Mouse (Mus musculus) hindbrain, embryonic 14.5 days (tissue): ENCODE results near the gene Ccdc85b. TPM values are rescaled to one million over a fixed set of nuclear protein-coding genes. Genes with fewer than 3 reads are reported as not detected.

Source experiments
- ATAC-seq: fragments of 200-750 bp; cut with Nextera tagmentation; 2 replicates; pipeline ENCODE4 v1.8.0; 2017; ENCODE audit warnings: moderate number of reproducible peaks, mild to moderate bottlenecking, moderate TSS enrichment, moderate library complexity; ENCODE audit not compliant: low FRiP score
- DNase-seq: peaks from one replicate; pipeline ENCODE4 v3.0.0-alpha.2; 2015; ENCODE audit warnings: low spot score
- H3K27ac ChIP-seq: fragments of 300-500 bp; sonication (generic); 2 replicates; pipeline ENCODE4 v1.5.1; 2014; ENCODE audit warnings: mild to moderate bottlenecking, moderate library complexity
- H3K27me3 ChIP-seq: fragments of 300-500 bp; sonication (generic); 2 replicates; pipeline ENCODE4 v1.6.1; 2014; ENCODE audit warnings: mild to moderate bottlenecking, low read length, mixed read lengths; ENCODE audit not compliant: control insufficient read depth, insufficient read depth
- H3K36me3 ChIP-seq: fragments of 300-500 bp; sonication (generic); replicated peaks from 2 replicates; pipeline ENCODE4 v1.6.1; 2014; ENCODE audit not compliant: control insufficient read depth, insufficient read depth
- H3K4me1 ChIP-seq: fragments of 300-500 bp; sonication (generic); replicated peaks from 2 replicates; pipeline ENCODE4 v1.6.1; 2014; ENCODE audit warnings: antibody characterized with exemption, low read length, mixed read lengths; ENCODE audit not compliant: control insufficient read depth, insufficient read depth
- H3K4me2 ChIP-seq: fragments of 300-500 bp; sonication (generic); replicated peaks from 2 replicates; pipeline ENCODE4 v1.6.1; 2014; ENCODE audit warnings: mild to moderate bottlenecking, moderate library complexity
- H3K4me3 ChIP-seq: fragments of 300-500 bp; sonication (generic); replicated peaks from 2 replicates; pipeline ENCODE4 v1.5.1; 2014; ENCODE audit warnings: mild to moderate bottlenecking, low read length
- H3K9ac ChIP-seq: fragments of 300-500 bp; sonication (generic); 2 replicates; pipeline ENCODE4 v1.6.1; 2014
- H3K9me3 ChIP-seq: fragments of 300-500 bp; sonication (generic); 2 replicates; pipeline ENCODE4 v1.6.1; 2016; ENCODE audit warnings: low read length; ENCODE audit not compliant: control insufficient read depth
- WGBS: fragments of 180-500 bp; shearing (Covaris S2); extraction: QIAGEN DNeasy Blood & Tissue Kit; methylation state at CpG from one replicate; pipeline ENCODE4 v1.1.7; 2014; 5-methylcytosine and 5-hydroxymethylcytosine counted together
- polyA plus RNA-seq: library from polyadenylated mRNA; unstranded; fragments of >200 nt; fragmentation: Nextera tagmentation; extraction: Ambion mirVana; gene quantifications from 2 replicates; pipeline ENCODE4 v1.2.1, GENCODE M21; 2014

Ccdc85b gene
- polyA plus RNA-seq, 1 experiment from 2014 or later, result 10.4 TPM

DNA sequence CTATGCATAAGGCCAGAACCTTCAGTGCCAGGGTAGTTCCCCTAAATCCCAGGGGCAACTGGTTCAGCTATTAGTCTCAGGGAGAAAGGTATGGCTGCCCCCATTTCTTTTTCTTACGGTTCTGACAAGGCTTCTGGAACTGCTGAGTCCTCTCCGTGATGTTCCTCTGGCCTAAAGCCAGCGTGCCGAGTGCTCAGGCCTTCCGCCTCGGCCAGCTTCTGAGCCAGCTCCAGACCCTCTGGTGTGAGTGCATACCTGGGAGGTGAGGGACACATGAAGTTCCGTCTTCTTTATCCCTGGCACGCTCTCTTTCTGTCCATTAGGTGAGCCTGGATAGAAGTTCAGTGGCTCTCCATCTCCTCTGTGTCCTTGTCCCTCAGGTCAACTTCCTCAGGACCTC, 27.7 kb upstream of the Ccdc85b start:
- Histone ChIP-seq H3K27me3 (no peaks in the 10 kb centered on the region), H3K36me3 (peaks cover 56% of the 10 kb centered on the region), H3K27ac (no peak overlapping the region), H3K4me3 (no peak overlapping the region), H3K9ac (no peak overlapping the region), H3K9me3 (no peaks in the 10 kb centered on the region), H3K4me1 (peaks cover 18% of the 10 kb centered on the region; the same call in 1 of the 2 replicates), H3K4me2 (no peak overlapping the region)
- ATAC-seq, result no peak
- 92% methylated on average over 8 of the region's 8 CpGs for WGBS
- DNase-seq, result no peak

DNA sequence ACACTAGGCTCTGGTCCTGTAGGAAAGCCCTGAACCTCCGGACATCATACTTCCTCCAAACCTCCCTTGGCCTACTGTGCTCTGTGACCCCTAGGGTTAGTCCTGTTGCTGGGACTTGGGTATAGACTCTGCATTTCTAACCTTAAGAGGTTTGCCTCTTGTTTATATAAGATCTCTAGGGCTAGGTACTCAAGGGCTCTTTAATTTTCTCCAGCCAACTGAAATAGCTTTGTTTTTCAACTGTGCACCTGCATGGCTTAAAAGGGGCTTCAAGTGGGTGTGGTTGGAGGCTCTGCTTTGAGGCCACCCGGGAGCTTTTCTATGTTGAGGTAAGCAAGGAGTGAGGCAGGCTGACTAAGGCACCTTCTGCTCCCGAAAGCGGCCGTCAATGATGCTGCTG, 26.8 kb upstream of the Ccdc85b start:
- DNase-seq (no peak), ATAC-seq (no peak)
- H3K36me3 ChIP-seq, result peaks cover 59% of the 10 kb centered on the region
- no peaks in the 10 kb centered on the region for H3K27me3 ChIP-seq
- no peak overlapping the region for H3K4me2 ChIP-seq
- H3K4me1 ChIP-seq, result peaks cover 13% of the 10 kb centered on the region; the same call in 1 of the 2 replicates
- no peaks in the 10 kb centered on the region for H3K9me3 ChIP-seq
- H3K27ac ChIP-seq, result no peak overlapping the region
- 91% methylated on average over 5 of the region's 5 CpGs for WGBS
- H3K9ac ChIP-seq, result no peak overlapping the region
- no peak overlapping the region for H3K4me3 ChIP-seq

DNA sequence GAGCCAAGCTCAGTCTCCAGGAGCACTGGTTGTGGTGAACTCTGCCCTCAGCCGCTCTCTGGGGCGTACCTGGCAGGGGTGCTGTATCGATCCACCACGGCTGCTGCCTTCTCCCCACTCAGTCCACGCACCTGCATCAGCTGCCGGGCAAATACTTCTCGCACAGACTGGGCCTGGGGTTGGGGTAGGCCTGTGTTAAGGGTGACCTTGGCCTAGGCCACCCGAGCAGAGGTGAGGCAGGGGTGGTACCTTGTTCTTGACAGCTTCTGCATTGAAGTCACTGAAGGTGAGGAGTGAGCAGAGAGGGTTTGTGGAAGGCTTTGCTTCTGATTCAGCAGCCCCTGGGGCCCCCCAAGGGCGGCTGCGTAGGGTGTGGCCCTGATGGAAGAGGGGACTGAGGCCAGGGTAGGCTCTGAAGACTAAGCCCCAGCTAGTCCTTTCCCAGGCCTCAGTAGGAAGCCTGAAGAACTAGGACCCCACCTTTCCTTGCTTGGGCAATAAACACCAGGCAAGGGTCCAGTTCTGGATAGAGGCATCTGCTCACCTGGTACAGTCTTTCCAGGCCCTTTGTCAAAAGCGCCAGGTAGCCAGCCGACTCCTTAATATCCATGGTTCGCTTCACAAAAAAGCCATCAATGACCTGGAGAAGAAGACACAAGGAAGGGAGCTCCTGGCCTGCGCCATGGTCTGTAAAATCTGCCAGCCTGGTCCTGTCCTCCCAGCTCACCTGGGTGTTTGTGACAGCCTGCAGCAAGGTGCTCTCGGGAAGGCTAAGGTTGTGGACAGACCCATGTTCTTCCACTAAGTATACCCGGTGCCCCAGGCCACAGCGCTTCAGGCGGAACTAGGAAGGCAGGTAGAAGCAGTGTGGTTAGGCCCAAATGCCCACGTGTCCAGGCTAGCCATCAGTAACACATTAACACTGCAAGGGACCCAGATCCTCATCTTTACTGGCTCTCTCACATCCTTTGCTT, 26.0 kb upstream of the Ccdc85b start:
- 94% methylated on average over 19 of the region's 19 CpGs for WGBS
- peaks cover 65% of the 10 kb centered on the region for H3K36me3 ChIP-seq

DNA sequence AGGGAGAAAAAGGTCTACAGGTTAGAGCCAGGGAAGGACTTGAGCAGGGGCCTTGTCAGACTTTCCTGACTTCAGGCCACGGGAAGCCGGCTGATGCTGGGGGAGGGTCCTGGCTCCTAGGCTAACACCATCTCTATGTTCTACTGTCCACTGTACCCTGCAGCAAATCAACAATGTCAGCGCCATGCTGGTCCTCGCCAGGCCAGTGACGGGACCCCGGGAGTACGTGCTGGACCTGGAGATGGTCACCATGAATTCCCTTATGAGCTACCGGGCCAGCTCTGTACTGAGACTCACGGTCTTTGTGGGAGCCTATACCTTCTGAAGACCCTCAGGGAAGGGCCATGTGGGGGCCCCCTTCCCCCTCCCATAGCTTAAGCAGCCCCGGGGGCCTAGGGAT, 23.7 kb upstream of the Ccdc85b start:
- H3K4me3 ChIP-seq, result no peak overlapping the region
- ATAC-seq (no peak), DNase-seq (no peak)
- H3K4me2 ChIP-seq, result no peak overlapping the region
- no peaks in the 10 kb centered on the region for H3K9me3 ChIP-seq
- 92% methylated on average over 10 of the region's 10 CpGs for WGBS
- no peaks in the 10 kb centered on the region for H3K27me3 ChIP-seq
- peaks cover 75% of the 10 kb centered on the region for H3K36me3 ChIP-seq
- no peak overlapping the region for H3K9ac ChIP-seq
- 0 out of 2 replicates have a peak, but pooled peaks cover 4% of the 10 kb centered on the region for H3K4me1 ChIP-seq
- no peak overlapping the region for H3K27ac ChIP-seq

More for the DNA sequence above, 26.0 kb upstream of the Ccdc85b start:
- H3K27me3 ChIP-seq, result no peaks in the 10 kb centered on the region
- H3K4me2 ChIP-seq, result no peak overlapping the region
- H3K9me3 ChIP-seq, result no peaks in the 10 kb centered on the region
- DNase-seq, result no peak
- no peak for ATAC-seq
- no peak overlapping the region for H3K9ac ChIP-seq
- no peak overlapping the region for H3K4me3 ChIP-seq
- no peak overlapping the region for H3K27ac ChIP-seq
- H3K4me1 ChIP-seq, result 0 out of 2 replicates have a peak, but pooled peaks cover 9% of the 10 kb centered on the region

DNA sequence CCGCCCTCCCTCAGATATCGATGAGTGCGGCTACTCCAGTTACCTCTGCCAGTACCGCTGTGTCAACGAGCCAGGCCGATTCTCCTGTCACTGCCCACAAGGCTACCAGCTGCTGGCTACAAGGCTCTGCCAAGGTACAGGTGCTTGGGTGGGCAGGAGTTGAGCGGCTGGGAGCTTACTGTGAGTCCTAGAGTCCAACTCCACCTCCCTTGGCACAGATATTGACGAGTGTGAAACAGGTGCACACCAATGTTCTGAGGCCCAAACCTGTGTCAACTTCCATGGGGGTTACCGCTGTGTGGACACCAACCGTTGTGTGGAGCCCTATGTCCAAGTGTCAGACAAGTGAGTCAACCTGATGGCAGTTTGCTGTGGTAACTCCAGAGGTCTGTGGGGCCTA, 22.3 kb upstream of the Ccdc85b start:
- H3K9me3 ChIP-seq, result no peaks in the 10 kb centered on the region
- no peak overlapping the region for H3K4me3 ChIP-seq
- ATAC-seq (no peak), DNase-seq (no peak)
- H3K4me2 ChIP-seq, result no peak overlapping the region
- no peak overlapping the region for H3K27ac ChIP-seq
- WGBS, result 95% methylated on average over 10 of the region's 10 CpGs
- no peak overlapping the region for H3K9ac ChIP-seq
- H3K4me1 ChIP-seq, result peaks cover 13% of the 10 kb centered on the region; the same call in 1 of the 2 replicates
- no peaks in the 10 kb centered on the region for H3K27me3 ChIP-seq
- peaks cover 66% of the 10 kb centered on the region for H3K36me3 ChIP-seq

DNA sequence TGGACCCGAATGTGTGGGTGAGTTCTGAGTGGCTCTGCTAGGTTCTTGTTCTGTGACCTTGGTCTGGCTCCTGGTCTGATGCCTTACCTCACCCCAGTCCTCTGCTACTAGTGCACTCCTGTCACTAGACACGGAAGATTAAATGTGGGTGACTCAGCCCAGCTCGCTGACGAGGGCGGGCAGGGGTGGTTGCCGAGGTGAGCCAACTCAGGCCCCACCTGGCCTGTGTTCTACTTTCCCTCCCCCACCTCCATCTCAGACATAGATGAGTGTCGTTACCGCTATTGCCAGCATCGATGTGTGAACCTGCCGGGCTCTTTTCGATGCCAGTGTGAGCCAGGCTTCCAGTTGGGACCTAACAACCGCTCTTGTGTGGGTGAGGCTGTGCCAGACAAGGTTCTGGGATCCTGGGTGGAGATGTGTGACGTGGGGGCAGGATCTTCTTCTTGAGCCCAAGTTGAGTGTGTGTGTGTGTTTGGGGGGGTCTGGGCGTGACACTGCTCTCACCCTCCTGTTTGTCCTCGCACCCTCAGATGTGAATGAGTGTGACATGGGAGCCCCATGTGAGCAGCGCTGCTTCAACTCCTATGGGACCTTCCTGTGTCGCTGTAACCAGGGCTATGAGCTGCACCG, 20.1 kb upstream of the Ccdc85b start:
- Histone ChIP-seq H3K36me3 (peaks cover 44% of the 10 kb centered on the region), H3K4me2 (no peak overlapping the region), H3K9me3 (no peaks in the 10 kb centered on the region), H3K9ac (no peak overlapping the region), H3K27ac (no peak overlapping the region), H3K4me3 (no peak overlapping the region), H3K4me1 (peaks cover 24% of the 10 kb centered on the region), H3K27me3 (no peaks in the 10 kb centered on the region)
- ATAC-seq (no peak), DNase-seq (no peak)
- WGBS, result 91% methylated on average over 18 of the region's 18 CpGs

DNA sequence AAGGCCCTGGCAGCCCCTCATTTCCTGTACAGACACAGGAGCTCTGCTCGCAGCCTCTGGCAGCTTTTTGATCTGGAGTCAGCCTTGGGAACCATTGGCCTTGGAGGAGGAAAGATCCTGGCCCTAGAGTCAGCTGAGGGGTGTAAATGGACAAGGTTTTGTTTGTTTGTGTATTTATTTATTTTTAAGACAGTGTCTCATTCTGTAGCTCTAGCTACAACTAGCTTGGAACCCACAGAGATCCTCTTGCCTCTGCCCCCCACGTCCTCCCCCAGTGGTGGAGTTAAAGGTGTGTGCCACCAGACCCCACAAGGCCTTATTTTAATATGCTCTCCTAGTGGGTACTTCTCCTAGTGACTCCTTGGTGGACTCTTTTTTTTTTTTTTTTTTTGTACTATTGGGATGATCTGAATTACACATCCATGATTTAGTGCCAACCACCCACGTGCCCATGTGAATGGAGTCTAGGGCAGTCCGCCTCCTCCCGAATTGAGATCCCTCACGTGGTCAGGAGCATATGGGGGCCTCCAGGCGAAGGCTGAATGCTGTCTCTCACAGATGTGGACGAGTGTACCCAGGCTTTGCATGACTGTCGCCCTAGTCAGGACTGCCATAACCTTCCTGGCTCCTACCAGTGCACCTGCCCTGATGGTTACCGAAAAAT, 19.4 kb upstream of the Ccdc85b start:
- Histone ChIP-seq H3K4me3 (no peak overlapping the region), H3K9ac (no peak overlapping the region), H3K4me1 (peaks cover 24% of the 10 kb centered on the region), H3K4me2 (no peak overlapping the region), H3K9me3 (no peaks in the 10 kb centered on the region), H3K36me3 (peaks cover 37% of the 10 kb centered on the region), H3K27ac (no peak overlapping the region), H3K27me3 (no peaks in the 10 kb centered on the region)
- no peak for DNase-seq
- 88% methylated on average over 10 of the region's 10 CpGs for WGBS
- ATAC-seq, result no peak

DNA sequence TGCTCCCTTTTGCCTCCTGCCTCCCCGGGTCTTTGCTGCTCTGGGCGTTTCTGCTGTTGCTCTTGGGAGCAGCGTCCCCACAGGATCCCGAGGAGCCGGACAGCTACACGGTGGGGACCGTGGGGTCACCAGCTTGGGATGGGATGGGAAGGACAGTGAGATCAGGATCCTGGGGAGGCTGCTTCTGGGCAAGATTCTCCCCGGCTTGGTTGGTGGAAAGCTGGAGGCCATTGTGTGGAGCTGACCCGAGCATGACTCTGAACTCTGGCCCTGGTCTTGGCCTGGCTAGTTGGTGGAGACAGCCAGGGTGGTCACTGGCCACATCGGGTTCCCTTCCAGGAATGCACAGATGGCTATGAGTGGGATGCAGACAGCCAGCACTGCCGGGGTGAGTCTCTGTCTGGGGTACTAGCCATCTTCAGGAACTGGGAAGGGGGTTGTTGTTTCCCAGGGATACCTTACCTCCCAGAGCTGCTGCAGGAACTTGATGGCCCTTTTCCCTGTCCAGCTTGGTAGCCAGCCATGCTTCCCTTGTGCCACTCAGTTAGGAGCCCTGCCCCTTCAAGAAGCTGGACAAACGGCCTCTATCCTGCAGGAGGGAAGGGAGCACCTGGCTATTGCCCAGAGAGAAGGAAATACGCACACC, 17.5 kb upstream of the Ccdc85b start:
- Histone ChIP-seq H3K4me1 (peaks cover 24% of the 10 kb centered on the region), H3K9ac (peak overlapping the region; percentile 69), H3K27ac (peak overlapping the region; percentile 34), H3K4me2 (peak overlapping the region; percentile 99), H3K27me3 (no peaks in the 10 kb centered on the region), H3K9me3 (no peaks in the 10 kb centered on the region), H3K36me3 (peaks cover 18% of the 10 kb centered on the region; the same call in 1 of the 2 replicates), H3K4me3 (peak overlapping the region; percentile 57)
- ATAC-seq, result no peak
- no peak for DNase-seq
- WGBS, result 21% methylated on average over 13 of the region's 13 CpGs
